ENCODE assay signal across 22 mouse cellular contexts in the genomic region with DNA sequence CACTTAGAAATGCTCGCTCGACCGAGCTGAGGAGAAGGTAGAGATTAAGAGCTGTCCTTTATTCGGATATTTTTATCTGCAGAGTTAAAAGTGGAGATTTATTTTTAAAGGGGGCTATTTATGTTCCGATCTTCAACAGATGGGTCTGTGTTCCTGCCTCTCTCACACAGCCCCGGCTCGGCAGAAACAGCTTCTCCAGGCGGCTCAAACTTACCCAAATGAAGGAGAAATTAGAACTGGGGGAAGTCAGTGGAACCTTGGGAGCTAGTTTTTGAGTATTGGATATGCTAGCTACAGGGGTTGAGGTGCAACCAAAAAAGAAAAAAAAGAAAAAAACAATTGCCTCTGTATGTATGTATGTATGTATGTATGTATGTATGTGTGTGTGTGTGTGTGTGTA.
DNase-seq lines count a peak whose midpoint lies in the region; ATAC-seq and TF ChIP-seq lines count a peak whose summit lies in the region.
"Had no signal": no experiment of that assay in that cellular context is flagged by ENCODE, and none has a peak within 500 bp of the region (broad histone marks: within the 10 kb centered on the region; RNA-seq: fewer than 3 reads in every experiment).

No protein-coding gene starts in this region.

- no peak for TF ChIP-seq CTCF in cerebellum, adult 2 months (IDR thresholded peaks at IDR 0.05; ENCODE audit: borderline replicate concordance, insufficient read depth, low read depth, low read length)

- no peak for ATAC-seq in heart, embryonic 14.5 days (ENCODE audit: insufficient number of reproducible peaks, insufficient read depth, low FRiP score, low read depth)
- 0 out of 2 replicates have a peak, but pooled peaks have one; percentile 12 for ATAC-seq in limb, embryonic 12.5 days (ENCODE audit: insufficient number of reproducible peaks, insufficient read depth, low FRiP score, low TSS enrichment, low read depth)
- no peak for ATAC-seq in limb, embryonic 13.5 days (ENCODE audit: low FRiP score, low read depth)
- no peak for ATAC-seq in granulocyte monocyte progenitor cell, adult 5-6 weeks (replicated peaks; ENCODE audit: poor library complexity, severe bottlenecking)

- 25% methylated on average over 8 of the region's 8 CpGs for WGBS in heart, embryonic 14.5 days
- 25% methylated on average over 8 of the region's 8 CpGs for WGBS in limb, embryonic 12.5 days
- 76% methylated on average over 8 of the region's 8 CpGs for WGBS in limb, embryonic 10.5 days
- 11% methylated on average over 8 of the region's 8 CpGs for WGBS in limb, embryonic 13.5 days
- WGBS in cerebellum, adult 2 months = 94% methylated on average over 8 of the region's 8 CpGs

- no peak for TF ChIP-seq POLR2A in cerebellum, adult 2 months (IDR thresholded peaks at IDR 0.05; ENCODE audit: borderline replicate concordance, insufficient read depth, low read length)

- no peaks in the 10 kb centered on the region for H3K27me3 ChIP-seq in heart, embryonic 14.5 days (ENCODE audit: control insufficient read depth, insufficient read depth, low read length)
- peaks cover 15% of the 10 kb centered on the region for H3K27me3 ChIP-seq in limb, embryonic 12.5 days
- peaks cover 37% of the 10 kb centered on the region for H3K27me3 ChIP-seq in limb, embryonic 10.5 days (ENCODE audit: low read depth, poor library complexity, severe bottlenecking)
- H3K27me3 ChIP-seq in limb, embryonic 13.5 days = peaks cover 55% of the 10 kb centered on the region
- no peaks in the 10 kb centered on the region for H3K27me3 ChIP-seq in cerebellum, adult 2 months (ENCODE audit: control insufficient read depth, insufficient read depth, low read length)
- H3K27me3 ChIP-seq: embryonic facial prominence, embryonic 15.5 days; liver, embryonic 13.5 days had no signal

- DNase-seq in heart, adult 8-10 months (ENCODE audit: low spot score) = no peak
- DNase-seq in limb, embryonic 10.5 days (ENCODE audit: low spot score) = no peak
- no peak for DNase-seq in cerebellum, adult 2 months
- DNase-seq: adrenal gland, adult 2 months; cerebellum, adult 9-10 months; gastrocnemius, postnatal 10 days; kidney, adult 8-10 months; kidney, postnatal 4 days; layer of hippocampus, adult 9-11 months; liver, embryonic 13.5 days; lung, embryonic 14.5 days; lung, postnatal 36 days; retina, postnatal 1 day had no signal

- peak overlapping the region; percentile 44; the same call in 1 of the 2 replicates for H3K4me2 ChIP-seq in heart, embryonic 14.5 days (ENCODE audit: low read length)
- peak overlapping the region; percentile 41 for H3K4me2 ChIP-seq in limb, embryonic 12.5 days
- H3K4me2 ChIP-seq in limb, embryonic 13.5 days (replicated peaks) = peak overlapping the region; percentile 39
- H3K4me2 ChIP-seq: embryonic facial prominence, embryonic 15.5 days; hindbrain, embryonic 13.5 days; liver, embryonic 13.5 days; lung, embryonic 14.5 days had no signal

- peak overlapping the region; percentile 25; the same call in 1 of the 2 replicates for H3K9ac ChIP-seq in heart, embryonic 14.5 days (ENCODE audit: low read length)
- no peak overlapping the region for H3K9ac ChIP-seq in limb, embryonic 12.5 days (replicated peaks)
- no peak overlapping the region for H3K9ac ChIP-seq in limb, embryonic 13.5 days
- H3K9ac ChIP-seq: embryonic facial prominence, embryonic 15.5 days; hindbrain, embryonic 13.5 days; liver, embryonic 13.5 days; lung, embryonic 14.5 days had no signal

- no peak overlapping the region for H3K27ac ChIP-seq in heart, embryonic 14.5 days (replicated peaks in 1 of 2; ENCODE audit: control insufficient read depth in 1 of 2, insufficient read depth in 1 of 2, low read depth in 2 of 2, low read length in 2 of 2)
- peak overlapping the region; percentile 46; the same call in 1 of the 2 replicates for H3K27ac ChIP-seq in limb, embryonic 12.5 days
- no peak overlapping the region for H3K27ac ChIP-seq in limb, embryonic 10.5 days
- peak overlapping the region; percentile 58; the same call in 1 of the 2 replicates for H3K27ac ChIP-seq in limb, embryonic 13.5 days
- H3K27ac ChIP-seq in cerebellum, adult 2 months (ENCODE audit: insufficient read depth, low read length) = no peak overlapping the region
- H3K27ac ChIP-seq: embryonic facial prominence, embryonic 15.5 days; forebrain, embryonic 10.5 days; heart, embryonic 10.5 days; hindbrain, embryonic 13.5 days; liver, embryonic 13.5 days; stomach, postnatal 0 days had no signal

- no peaks in the 10 kb centered on the region for H3K36me3 ChIP-seq in heart, embryonic 14.5 days (ENCODE audit: control insufficient read depth, insufficient read depth, low read length)
- H3K36me3 ChIP-seq in limb, embryonic 12.5 days = no peaks in the 10 kb centered on the region
- H3K36me3 ChIP-seq in limb, embryonic 10.5 days = no peaks in the 10 kb centered on the region
- no peaks in the 10 kb centered on the region for H3K36me3 ChIP-seq in limb, embryonic 13.5 days
- H3K36me3 ChIP-seq: embryonic facial prominence, embryonic 15.5 days; forebrain, embryonic 10.5 days; heart, embryonic 10.5 days; hindbrain, embryonic 13.5 days; liver, embryonic 13.5 days had no signal

- H3K4me1 ChIP-seq in heart, embryonic 14.5 days (ENCODE audit: control insufficient read depth in 2 of 2, insufficient read depth in 2 of 2, low read length in 2 of 2) = peaks cover 5 to 8% of the 10 kb centered on the region in 2 experiments; a peak in 2 of 4 replicates
- H3K4me1 ChIP-seq in limb, embryonic 12.5 days (replicated peaks) = peaks cover 69% of the 10 kb centered on the region
- peaks cover 72% of the 10 kb centered on the region for H3K4me1 ChIP-seq in limb, embryonic 10.5 days
- peaks cover 68% of the 10 kb centered on the region for H3K4me1 ChIP-seq in limb, embryonic 13.5 days
- no peaks in the 10 kb centered on the region for H3K4me1 ChIP-seq in cerebellum, adult 2 months (ENCODE audit: control insufficient read depth, insufficient read depth, low read length)

- H3K9me3 ChIP-seq in heart, embryonic 14.5 days (ENCODE audit: control insufficient read depth, low read length) = no peaks in the 10 kb centered on the region
- no peaks in the 10 kb centered on the region for H3K9me3 ChIP-seq in limb, embryonic 12.5 days
- H3K9me3 ChIP-seq in limb, embryonic 10.5 days (replicated peaks) = no peaks in the 10 kb centered on the region
- H3K9me3 ChIP-seq in limb, embryonic 13.5 days = no peaks in the 10 kb centered on the region
- H3K9me3 ChIP-seq: embryonic facial prominence, embryonic 15.5 days; forebrain, embryonic 10.5 days; heart, embryonic 10.5 days; hindbrain, embryonic 13.5 days; liver, embryonic 13.5 days had no signal

- H3K4me3 ChIP-seq in heart, embryonic 14.5 days (ENCODE audit: control insufficient read depth in 1 of 2, insufficient read depth in 1 of 2, low read depth in 1 of 2, low read length in 2 of 2) = no peak overlapping the region
- H3K4me3 ChIP-seq in limb, embryonic 12.5 days (replicated peaks) = no peak overlapping the region
- H3K4me3 ChIP-seq in limb, embryonic 10.5 days = no peak overlapping the region
- H3K4me3 ChIP-seq in limb, embryonic 13.5 days = no peak overlapping the region
- no peak overlapping the region for H3K4me3 ChIP-seq in cerebellum, adult 2 months (replicated peaks; ENCODE audit: insufficient read depth, low read depth, low read length)
- H3K4me3 ChIP-seq: embryonic facial prominence, embryonic 15.5 days; forebrain, embryonic 10.5 days; heart, embryonic 10.5 days; hindbrain, embryonic 13.5 days; liver, embryonic 13.5 days had no signal

Comparison
In these comparisons a context has a peak if more than half of its experiments do, and no peak if none do; other contexts are left out.
1. H3K27ac ChIP-seq: peak in limb, embryonic 12.5 days (single experiment) and limb, embryonic 13.5 days (single experiment); none in heart, embryonic 14.5 days (0 of 2), limb, embryonic 10.5 days (single experiment) and cerebellum, adult 2 months (single experiment).
2. Peak in every context shown above with its lines, with median percentiles within 50 percentile points of each other: H3K4me2 ChIP-seq.